Mouse (Mus musculus) ovary, postnatal 14 days (tissue): ENCODE data around the gene Nup155.

Experiments
- DNase-seq: peaks from one replicate; pipeline ENCODE4 v3.0.0; 2022; ENCODE audit warnings: low spot score

The Nup155 gene

DNA sequence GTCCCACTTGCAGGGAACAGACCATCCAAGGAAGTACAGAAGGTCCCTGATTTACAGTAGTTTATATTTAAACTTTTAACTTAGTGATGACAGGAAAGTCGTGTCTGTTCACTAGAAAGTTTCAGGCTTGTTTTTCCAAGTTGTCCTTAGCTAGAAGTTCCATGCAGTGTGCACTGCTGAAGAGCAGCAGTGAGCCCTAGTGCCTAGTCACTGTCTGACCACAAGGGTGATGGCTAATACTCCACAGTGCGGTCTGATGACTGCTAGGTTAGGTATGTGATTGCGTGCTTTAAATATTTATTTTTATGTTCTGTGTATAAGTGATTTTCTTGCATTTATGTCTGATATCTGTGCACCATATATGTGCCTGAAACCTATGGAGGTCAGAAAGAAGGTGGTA, 81.4 kb downstream of the Nup155 start:
- no peak for DNase-seq

- no peak for DNase-seq
Observed at GRCm38 (mm10) chr15:8200317-8200716, 91.2 kb downstream of the Nup155 start.

DNA sequence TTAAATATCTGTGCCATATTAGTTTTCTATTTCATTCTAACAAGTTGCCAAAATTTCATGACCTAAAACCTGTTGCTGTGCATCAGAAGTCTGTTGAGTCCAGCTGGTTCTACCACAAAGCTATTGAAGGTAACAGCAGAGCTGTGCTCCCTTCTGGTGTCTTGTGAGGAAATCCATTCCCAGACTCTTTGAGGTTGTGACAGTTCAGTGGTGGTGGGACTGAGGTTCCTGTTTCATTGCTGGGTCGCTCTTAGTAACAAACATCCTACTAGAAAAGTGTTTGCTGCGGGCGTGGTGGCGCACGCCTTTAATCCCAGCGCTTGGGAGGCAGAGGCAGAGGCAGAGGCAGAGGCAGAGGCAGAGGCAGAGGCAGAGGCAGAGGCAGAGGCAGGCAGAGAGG, 99.3 kb downstream of the Nup155 start:
- DNase-seq, result no peak
